23 mouse cellular contexts compared by ENCODE assay signal in genomic region chr15:79744001-79744400, GRCm38 (mm10). TPM values are rescaled to one million over a fixed set of nuclear protein-coding genes. Genes with fewer than 3 reads are reported as not detected.
DNase-seq lines count a peak whose midpoint lies in the region; ATAC-seq and TF ChIP-seq lines count a peak whose summit lies in the region.
"Had no signal": no experiment of that assay in that cellular context is flagged by ENCODE, and none has a peak within 500 bp of the region (broad histone marks: within the 10 kb centered on the region; RNA-seq: fewer than 3 reads in every experiment).

No protein-coding gene starts in this region.

- WGBS in midbrain, embryonic 11.5 days = 93% methylated on average over 11 of the region's 11 CpGs
- WGBS in midbrain, embryonic 13.5 days = 92% methylated on average over 11 of the region's 11 CpGs
- 89% methylated on average over 11 of the region's 11 CpGs for WGBS in lung, adult 2 months

- peaks cover under 1% of the 10 kb centered on the region; the same call in 1 of the 2 replicates for H3K36me3 ChIP-seq in midbrain, embryonic 11.5 days (ENCODE audit: control insufficient read depth, insufficient read depth, low read length)
- H3K36me3 ChIP-seq in midbrain, embryonic 13.5 days = peaks cover 8% of the 10 kb centered on the region
- no peaks in the 10 kb centered on the region for H3K36me3 ChIP-seq in testis, adult 2 months (ENCODE audit: control insufficient read depth, insufficient read depth, low read length)

- no peak overlapping the region for H3K4me2 ChIP-seq in midbrain, embryonic 11.5 days
- no peak overlapping the region for H3K4me2 ChIP-seq in midbrain, embryonic 13.5 days (replicated peaks)

- peak; percentile 80 for DNase-seq in midbrain, embryonic 11.5 days (ENCODE audit: low spot score, missing footprints)
- no peak for DNase-seq in testis, postnatal 10 days (ENCODE audit: low spot score)
- DNase-seq in ZHBTc4 (ENCODE audit: low read depth, low spot score) = peak; percentile 25
- DNase-seq in testis, postnatal 14 days (ENCODE audit: low spot score) = peak; percentile 73
- DNase-seq in lung, adult 2 months = no peak
- DNase-seq in right cerebral cortex, postnatal 36 days (ENCODE audit: low spot score in 2 of 2) = no peak
- DNase-seq: adrenal gland, adult 2 months; adrenal gland, adult 8-10 months; adrenal gland, postnatal 10 days; adrenal gland, postnatal 14 days; adrenal gland, postnatal 25 days; adrenal gland, postnatal 36 days; B cell, adult 2 months; cerebellum, adult 11 months; cerebellum, adult 11-12 months; cerebellum, adult 18-20 months had no signal

- TF ChIP-seq CTCF in testis, adult 2 months (IDR thresholded peaks at IDR 0.05; ENCODE audit: control insufficient read depth, insufficient read depth, insufficient replicate concordance, low read depth, low read length) = no peak
- TF ChIP-seq CTCF in lung, adult 2 months (IDR thresholded peaks at IDR 0.05; ENCODE audit: insufficient read depth, low read length) = no peak

- no peaks in the 10 kb centered on the region for H3K27me3 ChIP-seq in midbrain, embryonic 11.5 days (ENCODE audit: control insufficient read depth, insufficient read depth, low read length)
- no peaks in the 10 kb centered on the region for H3K27me3 ChIP-seq in midbrain, embryonic 13.5 days
- no peaks in the 10 kb centered on the region for H3K27me3 ChIP-seq in testis, adult 2 months (ENCODE audit: control insufficient read depth, insufficient read depth, low read length)
- H3K27me3 ChIP-seq: CH12.LX, Patski had no signal

- no peak overlapping the region for H3K4me3 ChIP-seq in midbrain, embryonic 11.5 days (ENCODE audit: low read depth, low read length)
- H3K4me3 ChIP-seq in midbrain, embryonic 13.5 days (replicated peaks) = no peak overlapping the region
- no peak overlapping the region for H3K4me3 ChIP-seq in testis, adult 2 months (ENCODE audit: control insufficient read depth, low read depth, low read length)
- no peak overlapping the region for H3K4me3 ChIP-seq in lung, adult 2 months (replicated peaks; ENCODE audit: extremely low read depth, low read depth, low read length)

- H3K9me3 ChIP-seq in midbrain, embryonic 11.5 days (ENCODE audit: control insufficient read depth, low read length) = no peaks in the 10 kb centered on the region
- no peaks in the 10 kb centered on the region for H3K9me3 ChIP-seq in midbrain, embryonic 13.5 days
- H3K9me3 ChIP-seq: G1E had no signal

- TF ChIP-seq POLR2A in testis, adult 2 months (IDR thresholded peaks at IDR 0.05; ENCODE audit: control insufficient read depth, low read depth, low read length) = no peak; the same call in 1 of the 2 replicates
- TF ChIP-seq POLR2A in lung, adult 2 months (IDR thresholded peaks at IDR 0.05; ENCODE audit: borderline replicate concordance, extremely low read depth, low read depth, low read length) = no peak

- ATAC-seq in midbrain, embryonic 11.5 days (ENCODE audit: low FRiP score) = no peak
- ATAC-seq in midbrain, embryonic 13.5 days = no peak
- ATAC-seq: activated CD4-positive, CD25-positive, alpha-beta regulatory T cell, adult 4 months; CD4-positive, CD25-positive, alpha-beta regulatory T cell, adult 4 months; Patski had no signal

- no peak overlapping the region for H3K27ac ChIP-seq in midbrain, embryonic 11.5 days (ENCODE audit: low read depth, low read length)
- H3K27ac ChIP-seq in midbrain, embryonic 13.5 days = no peak overlapping the region
- peak overlapping the region; percentile 14; the same call in 1 of the 2 replicates for H3K27ac ChIP-seq in testis, adult 2 months (ENCODE audit: control insufficient read depth, insufficient read depth, low read depth, low read length)

- H3K9ac ChIP-seq in midbrain, embryonic 11.5 days (ENCODE audit: low read length) = no peak overlapping the region
- H3K9ac ChIP-seq in midbrain, embryonic 13.5 days (replicated peaks) = no peak overlapping the region

- H3K4me1 ChIP-seq in midbrain, embryonic 11.5 days (ENCODE audit: control insufficient read depth, insufficient read depth, low read length) = peaks cover 11% of the 10 kb centered on the region
- H3K4me1 ChIP-seq in midbrain, embryonic 13.5 days (replicated peaks) = peaks cover 31% of the 10 kb centered on the region
- peaks cover 20% of the 10 kb centered on the region for H3K4me1 ChIP-seq in testis, adult 2 months (ENCODE audit: control insufficient read depth, insufficient read depth, low read length)
- peaks cover 13% of the 10 kb centered on the region for H3K4me1 ChIP-seq in lung, adult 2 months (ENCODE audit: control insufficient read depth, insufficient read depth, low read length)

RNA-seq across cellular contexts. Expression of gene Sun2, which starts 1.7 kb away (rescaled TPM):
- 3.0 and 4.2 TPM in 2 replicates for polyA plus RNA-seq in midbrain, embryonic 11.5 days (2014; fragmentation: Nextera tagmentation; extraction: Ambion mirVana)
- polyA plus RNA-seq in midbrain, embryonic 13.5 days (2015; fragmentation: Nextera tagmentation; extraction: Ambion mirVana) = 8.4 and 8.5 TPM in 2 replicates
- 16.7 and 19.5 TPM in 2 replicates for polyA plus RNA-seq in testis, adult 2 months (2012; rRNA removed)
- 74.7 and 88.6 TPM in 2 replicates for polyA plus RNA-seq in lung, adult 2 months (2012; rRNA removed)

RNA-seq across cellular contexts. Expression of gene Dnal4, which starts 33.6 kb away (rescaled TPM):
- polyA plus RNA-seq in midbrain, embryonic 11.5 days (2014; fragmentation: Nextera tagmentation; extraction: Ambion mirVana) = 62.9 and 72.1 TPM in 2 replicates
- 84.8 and 91.6 TPM in 2 replicates for polyA plus RNA-seq in midbrain, embryonic 13.5 days (2015; fragmentation: Nextera tagmentation; extraction: Ambion mirVana)
- 187 and 198 TPM in 2 replicates for polyA plus RNA-seq in testis, adult 2 months (2012; rRNA removed)
- polyA plus RNA-seq in lung, adult 2 months (2012; rRNA removed) = 51.1 and 51.2 TPM in 2 replicates

RNA-seq across cellular contexts. Expression of gene Gtpbp1, which starts 53.4 kb away (rescaled TPM):
- polyA plus RNA-seq in midbrain, embryonic 11.5 days (2014; fragmentation: Nextera tagmentation; extraction: Ambion mirVana) = 31.9 and 37.5 TPM in 2 replicates
- 42.6 and 49.1 TPM in 2 replicates for polyA plus RNA-seq in midbrain, embryonic 13.5 days (2015; fragmentation: Nextera tagmentation; extraction: Ambion mirVana)
- 38.8 and 42.7 TPM in 2 replicates for polyA plus RNA-seq in testis, adult 2 months (2012; rRNA removed)
- polyA plus RNA-seq in lung, adult 2 months (2012; rRNA removed) = 33.4 and 37.3 TPM in 2 replicates

RNA-seq across cellular contexts. Expression of gene Josd1, which starts 56.3 kb away (rescaled TPM):
- polyA plus RNA-seq in midbrain, embryonic 11.5 days (2014; fragmentation: Nextera tagmentation; extraction: Ambion mirVana) = 12.9 and 14.0 TPM in 2 replicates
- 18.4 and 20.6 TPM in 2 replicates for polyA plus RNA-seq in midbrain, embryonic 13.5 days (2015; fragmentation: Nextera tagmentation; extraction: Ambion mirVana)
- 22.6 and 24.9 TPM in 2 replicates for polyA plus RNA-seq in testis, adult 2 months (2012; rRNA removed)
- polyA plus RNA-seq in lung, adult 2 months (2012; rRNA removed) = 16.3 and 22.2 TPM in 2 replicates

Comparison
In these comparisons a context has a peak if more than half of its experiments do, and no peak if none do; other contexts are left out.
1. DNase-seq: peak in midbrain, embryonic 11.5 days (single experiment), ZHBTc4 (single experiment) and testis, postnatal 14 days (single experiment); none in testis, postnatal 10 days (single experiment), lung, adult 2 months (single experiment) and right cerebral cortex, postnatal 36 days (0 of 2).